Mouse (Mus musculus): ENCODE data around the gene Atat1. TPM values are rescaled to one million over a fixed set of nuclear protein-coding genes. Genes with fewer than 3 reads are reported as not detected.

The Atat1 gene
- total RNA-seq, 2 experiments from 2014 or later = 7.7 to 9.5 TPM

- peak in 1 of 2 experiments; percentile 61 for DNase-seq
- intact Hi-C loops (cut with DNase I) = no loop called here
These were observed 8.6 kb upstream of the Atat1 start for GRCm38 (mm10) chr17:35918276-35919059.

GRCm38 (mm10) chr17:35917463-35918251 is 7.8 kb upstream of the Atat1 start:
- intact Hi-C loops (cut with DNase I) = no loop called here
- DNase-seq = peak in 1 of 2 experiments; percentile 59

- DNase-seq = peak; percentile 40 to 49
These were observed 7.2 kb upstream of the Atat1 start for GRCm38 (mm10) chr17:35917143-35917462.

GRCm38 (mm10) chr17:35916297-35917142 is 6.6 kb upstream of the Atat1 start, which contains the start of the genes Mrps18b and Ppp1r10:
Mrps18b (minus strand) TSS chr17:35916389.
Ppp1r10 (plus strand) TSS chr17:35916434.
- intact Hi-C loops (cut with DNase I) = no loop called here
- peak; percentile 98 for DNase-seq

More at GRCm38 (mm10) chr17:35917143-35917462, 7.2 kb upstream of the Atat1 start:
- intact Hi-C loops (cut with DNase I) = no loop called here

GRCm38 (mm10) chr17:35915538-35916296 is 5.8 kb upstream of the Atat1 start:
- intact Hi-C loops (cut with DNase I) = no loop called here

GRCm38 (mm10) chr17:35914975-35915374 is 5.1 kb upstream of the Atat1 start:
- intact Hi-C loops (cut with DNase I) = loop anchor here (5.0 kb wide), 1 partner anchor 38 kb away; the partner anchor contains the start of gene Dhx16
- no peak for DNase-seq

More at GRCm38 (mm10) chr17:35915538-35916296, 5.8 kb upstream of the Atat1 start:
- DNase-seq = no peak

- no peak for DNase-seq
- intact Hi-C loops (cut with DNase I) = no loop called here
These were observed 523 bp downstream of the Atat1 start for GRCm38 (mm10) chr17:35909186-35909918.

- intact Hi-C loops (cut with DNase I) = no loop called here
- no peak for DNase-seq
These were observed 2.3 kb downstream of the Atat1 start for GRCm38 (mm10) chr17:35907609-35908008.

- no peak for DNase-seq
- intact Hi-C loops (cut with DNase I) = no loop called here
These were observed 4.3 kb downstream of the Atat1 start for GRCm38 (mm10) chr17:35905587-35905986.

GRCm38 (mm10) chr17:35903992-35904355 is 5.9 kb downstream of the Atat1 start:
- intact Hi-C loops (cut with DNase I) = no loop called here
- DNase-seq = no peak

- intact Hi-C loops (cut with DNase I) = no loop called here
- peak; percentile 47 to 74 for DNase-seq
These were observed 6.4 kb downstream of the Atat1 start for GRCm38 (mm10) chr17:35903343-35903991.

- intact Hi-C loops (cut with DNase I) = no loop called here
- DNase-seq = no peak
These were observed 9.2 kb downstream of the Atat1 start for GRCm38 (mm10) chr17:35900636-35901035.

- no peak for DNase-seq
- intact Hi-C loops (cut with DNase I) = no loop called here
These were observed 12.0 kb downstream of the Atat1 start for GRCm38 (mm10) chr17:35897644-35898573.

GRCm38 (mm10) chr17:35896781-35897643 is 12.9 kb downstream of the Atat1 start, which contains the start of gene 2310061I04Rik:
2310061I04Rik (minus strand) TSS chr17:35897431.
- intact Hi-C loops (cut with DNase I) = no loop called here
- DNase-seq = peak; percentile 96 to 98

- intact Hi-C loops (cut with DNase I) = no loop called here
- DNase-seq = no peak
These were observed 22.1 kb downstream of the Atat1 start for GRCm38 (mm10) chr17:35887725-35888124.

GRCm38 (mm10) chr17:35883777-35884176 is 26.1 kb downstream of the Atat1 start:
- no peak for DNase-seq
- intact Hi-C loops (cut with DNase I) = no loop called here

All from heart, postnatal 14 days (tissue).